Mouse (Mus musculus) stomach, embryonic 14.5 days (tissue): ENCODE data around the gene Eef1g. TPM values are rescaled to one million over a fixed set of nuclear protein-coding genes. Genes with fewer than 3 reads are reported as not detected.

Experiments used
- ATAC-seq: fragments of 200-750 bp; cut with Nextera tagmentation; 2 replicates; pipeline ENCODE4 v1.8.0; 2017; ENCODE audit warnings: low read depth, moderate TSS enrichment; ENCODE audit not compliant: insufficient number of reproducible peaks, insufficient read depth, low FRiP score
- H3K27ac ChIP-seq: fragments of 300-500 bp; sonication (generic); 2 replicates; pipeline ENCODE4 v1.5.1; 2014; ENCODE audit warnings: mild to moderate bottlenecking, low read length, moderate library complexity, mixed read lengths
- H3K27me3 ChIP-seq: fragments of 300-500 bp; sonication (generic); 2 replicates; pipeline ENCODE4 v1.6.1; 2014; ENCODE audit warnings: low read length, control low read depth, mixed read lengths; ENCODE audit not compliant: control insufficient read depth, insufficient read depth
- H3K36me3 ChIP-seq: fragments of 300-500 bp; sonication (generic); 2 replicates; pipeline ENCODE4 v1.6.1; 2014; ENCODE audit warnings: mild to moderate bottlenecking, control low read depth, low read length, moderate library complexity, mixed read lengths; ENCODE audit not compliant: control insufficient read depth, insufficient read depth
- H3K4me1 ChIP-seq: fragments of 300-500 bp; sonication (generic); 2 replicates; pipeline ENCODE4 v1.6.1; 2014; ENCODE audit warnings: low read length, control low read depth, mixed read lengths; ENCODE audit not compliant: control insufficient read depth, insufficient read depth
- H3K4me2 ChIP-seq: fragments of 300-500 bp; sonication (generic); replicated peaks from 2 replicates; pipeline ENCODE4 v1.6.1; 2014; ENCODE audit warnings: low read depth, low read length, control low read depth
- H3K4me3 ChIP-seq: fragments of 300-500 bp; sonication (generic); 2 replicates; pipeline ENCODE4 v1.5.1; 2014; ENCODE audit warnings: low read depth, low read length, control low read depth
- H3K9ac ChIP-seq: fragments of 300-500 bp; sonication (generic); replicated peaks from 2 replicates; pipeline ENCODE4 v1.6.1; 2014; ENCODE audit warnings: low read depth, mild to moderate bottlenecking, control low read depth, low read length, moderate library complexity, mixed read lengths
- H3K9me3 ChIP-seq: fragments of 300-500 bp; sonication (generic); 2 replicates; pipeline ENCODE4 v1.6.1; 2016; ENCODE audit warnings: low read depth, low read length, control low read depth; ENCODE audit not compliant: control insufficient read depth
- WGBS: fragments of 180-500 bp; shearing (Covaris S2); extraction: QIAGEN DNeasy Blood & Tissue Kit; methylation state at CpG from one replicate; pipeline ENCODE4 v1.1.7; 2014; 5-methylcytosine and 5-hydroxymethylcytosine counted together
- polyA plus RNA-seq: library from polyadenylated mRNA; unstranded; fragments of >200 nt; fragmentation: Nextera tagmentation; extraction: Ambion mirVana; gene quantifications from 2 replicates; pipeline ENCODE4 v1.2.1, GENCODE M21; 2014

Gene Eef1g
- polyA plus RNA-seq, 1 experiment from 2014 or later = 469 TPM

GRCm38 (mm10) chr19:8928689-8929223, 38.1 kb upstream of the Eef1g start:
- no peaks in the 10 kb centered on the region for H3K9me3 ChIP-seq
- H3K4me3 ChIP-seq = peak overlapping the region; percentile 85; the same call in 1 of the 2 replicates
- peaks cover 10% of the 10 kb centered on the region; the same call in 1 of the 2 replicates for H3K4me1 ChIP-seq
- no peaks in the 10 kb centered on the region for H3K27me3 ChIP-seq
- H3K36me3 ChIP-seq = peaks cover 32% of the 10 kb centered on the region; the same call in 1 of the 2 replicates
- 31% methylated on average over 16 of the region's 16 CpGs for WGBS
- H3K27ac ChIP-seq = peak overlapping the region; percentile 81; the same call in 1 of the 2 replicates
- ATAC-seq = no peak
- 0 out of 2 replicates have a peak overlapping the region, but pooled peaks have one; percentile 68 for H3K9ac ChIP-seq
- H3K4me2 ChIP-seq = peak overlapping the region; percentile 73

GRCm38 (mm10) chr19:8929224-8930088, 37.4 kb upstream of the Eef1g start, which contains the start of the genes Rom1 and Eml3:
Gene Rom1, minus strand, starts transcription at chr19:8929356.
Gene Eml3, plus strand, starts transcription at chr19:8929552.
- Histone ChIP-seq H3K27me3 (no peaks in the 10 kb centered on the region), H3K9me3 (no peaks in the 10 kb centered on the region), H3K4me2 (peak within 1 kb of the TSS; percentile 73), H3K4me3 (peak within 1 kb of the TSS; percentile 85), H3K9ac (peak within 1 kb of the TSS; percentile 68), H3K36me3 (peaks cover 38% of the 10 kb centered on the region), H3K4me1 (peaks cover 10% of the 10 kb centered on the region; the same call in 1 of the 2 replicates), H3K27ac (peak within 1 kb of the TSS; percentile 81)
- under 1% methylated on average over 72 of the region's 74 CpGs for WGBS
- ATAC-seq = peak; percentile 78

- ATAC-seq = no peak
- Histone ChIP-seq H3K9ac (peak overlapping the region; percentile 68), H3K36me3 (peaks cover 38% of the 10 kb centered on the region), H3K27ac (peak overlapping the region; percentile 81), H3K27me3 (no peaks in the 10 kb centered on the region), H3K4me3 (peak overlapping the region; percentile 85), H3K9me3 (no peaks in the 10 kb centered on the region), H3K4me1 (peaks cover 10% of the 10 kb centered on the region; the same call in 1 of the 2 replicates), H3K4me2 (peak overlapping the region; percentile 73)
- 7% methylated on average over 11 of the region's 11 CpGs for WGBS
Measured at GRCm38 (mm10) chr19:8930117-8930516, 36.7 kb upstream of the Eef1g start.

GRCm38 (mm10) chr19:8930771-8931170, 36.1 kb upstream of the Eef1g start:
- Histone ChIP-seq H3K9me3 (no peaks in the 10 kb centered on the region), H3K27ac (no peak overlapping the region), H3K4me2 (peak overlapping the region; percentile 73), H3K4me1 (peaks cover 10% of the 10 kb centered on the region; the same call in 1 of the 2 replicates), H3K27me3 (no peaks in the 10 kb centered on the region), H3K36me3 (peaks cover 39% of the 10 kb centered on the region), H3K4me3 (peak overlapping the region; percentile 85), H3K9ac (peak overlapping the region; percentile 68; the same call in 1 of the 2 replicates)
- no peak for ATAC-seq
- 75% methylated on average over 7 of the region's 7 CpGs for WGBS

- 85% methylated on average over 2 of the region's 2 CpGs for WGBS
- Histone ChIP-seq H3K4me1 (no peaks in the 10 kb centered on the region; the same call in 1 of the 2 replicates), H3K27ac (no peak overlapping the region), H3K36me3 (peaks cover 47% of the 10 kb centered on the region), H3K9me3 (no peaks in the 10 kb centered on the region), H3K9ac (no peak overlapping the region), H3K4me3 (no peak overlapping the region), H3K4me2 (no peak overlapping the region), H3K27me3 (no peaks in the 10 kb centered on the region)
- no peak for ATAC-seq
Measured at GRCm38 (mm10) chr19:8936736-8937135, 30.1 kb upstream of the Eef1g start.

- WGBS = 80% methylated on average over 15 of the region's 15 CpGs
- H3K4me1 ChIP-seq = peaks cover 24% of the 10 kb centered on the region
- H3K9ac ChIP-seq = peak overlapping the region; percentile 98; the same call in 1 of the 2 replicates
- ATAC-seq = no peak
- H3K27ac ChIP-seq = peak overlapping the region; percentile 17; the same call in 1 of the 2 replicates
- 0 out of 2 replicates have a peak overlapping the region, but pooled peaks have one; percentile 98 for H3K4me3 ChIP-seq
- H3K4me2 ChIP-seq = peak overlapping the region; percentile 64
- H3K36me3 ChIP-seq = peaks cover 39% of the 10 kb centered on the region
- H3K9me3 ChIP-seq = no peaks in the 10 kb centered on the region
- no peaks in the 10 kb centered on the region for H3K27me3 ChIP-seq
Measured at GRCm38 (mm10) chr19:8940526-8941133, 26.2 kb upstream of the Eef1g start.

GRCm38 (mm10) chr19:8941136-8941514, 25.7 kb upstream of the Eef1g start:
- peaks cover 40% of the 10 kb centered on the region for H3K36me3 ChIP-seq
- peak overlapping the region; percentile 17; the same call in 1 of the 2 replicates for H3K27ac ChIP-seq
- H3K4me3 ChIP-seq = peak overlapping the region; percentile 98
- peak overlapping the region; percentile 98 for H3K9ac ChIP-seq
- H3K4me1 ChIP-seq = peaks cover 24% of the 10 kb centered on the region
- no peaks in the 10 kb centered on the region for H3K9me3 ChIP-seq
- no peaks in the 10 kb centered on the region for H3K27me3 ChIP-seq
- WGBS = 32% methylated on average over 10 of the region's 10 CpGs
- ATAC-seq = peak; percentile 10; the same call in 1 of the 2 replicates
- H3K4me2 ChIP-seq = peak overlapping the region; percentile 64
